Mouse (Mus musculus): Measurements from ENCODE around the gene Tpp2. TPM values are rescaled to one million over a fixed set of nuclear protein-coding genes. Genes with fewer than 3 reads are reported as not detected.
A peak's percentile ranks its signal among the peaks of the same experiment; 100 is the strongest.
"Not testable (repeated sequence)": the region's sequence is repeated elsewhere in the genome, so short reads cannot be mapped to it uniquely, and the experiment has no call there.

The Tpp2 gene
- polyA plus RNA-seq, 2 experiments from 2014 or later: 111 to 114 TPM

- no peak for ATAC-seq
Observed at GRCm38 (mm10) chr1:44022656-44023055, 89.2 kb downstream of the Tpp2 start.

- no peak for ATAC-seq
Observed at GRCm38 (mm10) chr1:44027651-44028050, 94.2 kb downstream of the Tpp2 start.

GRCm38 (mm10) chr1:44032213-44032612, 98.8 kb downstream of the Tpp2 start:
- ATAC-seq: peak; percentile 69

DNA sequence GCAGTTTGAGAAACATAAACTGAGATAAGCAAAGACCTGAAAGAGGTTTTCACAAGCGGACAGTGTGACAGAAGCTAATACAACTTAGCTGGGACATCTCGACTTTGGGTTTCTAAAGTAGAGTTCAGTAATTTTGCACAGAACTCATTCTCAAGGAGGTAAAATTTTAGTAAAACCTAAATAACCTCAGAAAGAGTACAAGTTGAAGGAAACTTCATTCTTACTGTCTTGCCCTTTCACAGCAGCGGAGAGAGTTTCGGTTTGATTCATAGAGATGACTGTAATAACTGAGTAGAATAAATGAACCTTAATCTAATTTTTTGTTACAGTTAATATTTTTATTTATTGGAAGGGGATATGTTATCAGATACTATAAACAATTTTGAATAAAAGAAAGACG, 99.5 kb downstream of the Tpp2 start:
- ATAC-seq: peak; percentile 33

DNA sequence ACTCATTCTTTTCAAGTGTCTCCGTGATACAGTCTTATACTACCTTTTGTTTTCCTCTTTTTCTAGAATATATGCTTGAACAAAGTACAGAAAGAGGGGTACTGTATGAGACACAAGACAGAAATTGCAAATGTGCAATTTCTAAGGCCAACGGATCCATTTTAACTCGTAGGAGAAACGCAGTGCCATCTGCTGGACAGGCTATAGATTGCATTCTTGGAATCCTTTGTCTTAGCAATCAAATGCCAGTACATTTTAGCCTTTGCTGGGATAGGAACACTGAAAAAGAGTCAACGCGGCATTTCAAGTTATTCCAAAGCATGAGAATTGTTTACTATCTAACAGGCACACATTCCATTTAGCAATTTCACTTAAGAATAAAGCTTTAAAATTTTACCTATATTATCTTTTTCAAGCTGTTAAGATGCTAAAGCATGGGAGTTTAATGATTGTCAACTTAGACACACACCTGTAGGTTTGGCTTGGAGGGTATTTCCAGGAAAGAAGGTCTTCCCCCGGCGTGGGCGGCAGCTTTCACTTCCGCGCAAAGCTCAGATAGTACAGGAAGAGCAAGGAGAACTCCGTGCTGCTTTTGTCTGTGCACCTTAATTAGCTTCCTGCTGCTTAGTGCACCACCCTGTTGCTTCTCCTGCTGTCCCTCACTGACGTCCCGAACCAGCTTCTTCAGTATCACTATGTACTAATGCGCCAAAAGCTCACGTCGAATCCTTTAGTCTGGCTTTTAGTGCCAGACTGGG, 108.5 kb downstream of the Tpp2 start:
- ATAC-seq: peak; percentile 97

DNA sequence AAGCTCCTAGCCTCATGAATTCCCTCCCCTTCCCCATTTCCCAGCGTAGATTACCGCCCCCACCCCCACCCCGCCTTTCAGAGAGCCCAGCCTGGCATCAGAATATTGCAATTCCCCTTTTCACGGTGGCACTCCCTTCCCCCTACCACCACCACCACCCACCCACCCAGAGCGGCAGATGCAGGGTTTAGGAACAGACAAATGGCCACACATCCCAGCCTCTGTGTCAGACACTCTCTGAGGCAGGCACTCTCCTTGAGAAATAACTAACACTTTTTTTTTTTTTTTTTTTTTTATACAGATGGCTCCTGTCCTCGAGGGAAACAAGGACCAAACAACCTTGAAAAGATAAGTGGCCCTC, 109.1 kb downstream of the Tpp2 start:
- no peak for ATAC-seq

- ATAC-seq: not testable (repeated sequence)
Observed at GRCm38 (mm10) chr1:44045689-44046088, 112.2 kb downstream of the Tpp2 start.

DNA sequence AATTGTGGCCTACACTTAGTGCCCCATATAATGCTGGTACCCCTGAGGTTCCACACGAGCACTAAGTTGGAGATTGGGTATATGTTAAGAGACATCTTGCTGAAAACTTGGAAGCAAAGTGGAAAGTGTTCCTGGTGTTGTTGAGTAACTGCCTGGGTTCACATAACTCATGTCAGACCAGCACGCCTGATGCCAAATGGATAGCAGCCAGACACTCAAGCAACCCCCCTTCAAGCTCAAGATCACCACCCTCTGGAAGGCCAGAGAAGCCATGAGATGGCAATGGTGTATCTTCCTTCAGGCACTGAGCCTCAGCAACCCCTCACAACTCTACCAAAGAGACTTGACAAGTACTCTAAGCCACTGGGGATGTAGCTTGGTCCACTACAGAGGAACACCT, 113.1 kb downstream of the Tpp2 start:
- no peak for ATAC-seq

Other genes with a start within 250 kb of the Tpp2 start
- not detected for gene 1500015O10Rik, start 203.0 kb upstream of the Tpp2 start, polyA plus RNA-seq (2017; shearing (Covaris generic))
- 10 to 100 TPM; 15.5 to 20.8 TPM for gene Uxs1, start 105.8 kb upstream of the Tpp2 start, polyA plus RNA-seq (2017; shearing (Covaris generic))
- gene Mettl21c, start 86.4 kb downstream of the Tpp2 start, polyA plus RNA-seq (2017; shearing (Covaris generic)): 1 to 10 TPM in 1 of 2 experiments, under 1 TPM in 1; 0.59 to 2.4 TPM
- under 1 TPM; 0.17 to 0.29 TPM for gene Gm8251, start 128.3 kb downstream of the Tpp2 start, polyA plus RNA-seq (2017; shearing (Covaris generic))
- gene Tex30, start 168.8 kb downstream of the Tpp2 start, polyA plus RNA-seq (2017; shearing (Covaris generic)): 10 to 100 TPM; 44.7 to 47.2 TPM
- gene Kdelc1, start 185.2 kb downstream of the Tpp2 start, polyA plus RNA-seq (2017; shearing (Covaris generic)): 10 to 100 TPM; 13.6 to 13.9 TPM
- gene Bivm, start 185.3 kb downstream of the Tpp2 start, polyA plus RNA-seq (2017; shearing (Covaris generic)): 1 to 10 TPM; 9.0 TPM
- 10 to 100 TPM; 13.4 to 18.5 TPM for gene Ercc5, start 214.1 kb downstream of the Tpp2 start, polyA plus RNA-seq (2017; shearing (Covaris generic))